Mouse (Mus musculus) erythroblast, adult 5-6 weeks (primary cell): ENCODE measurements around the gene Shkbp1. TPM values are rescaled to one million over a fixed set of nuclear protein-coding genes. Genes with fewer than 3 reads are reported as not detected.

Source experiments
- total RNA-seq, 2 experiments: library from RNA; stranded (forward) in 1 of 2; stranded (reverse) in 1 of 2; fragments of 150-400 nt in 1 of 2; fragments of 200-764, 138-1000 nt in 1 of 2; gene quantifications; 2 replicates each; pipeline versions ENCODE4 v1.2.3 to v1.2.4; 2015 to 2017; ENCODE audit warnings: low replicate concordance in 2 of 2

Gene Shkbp1
- total RNA-seq, 2 experiments from 2014 or later: 3.4 to 13.3 TPM

Other genes starting within 250 kb of the Shkbp1 start
- gene Cyp2f2, start 236.1 kb downstream of the Shkbp1 start, total RNA-seq (2015; ENCODE audit: low replicate concordance): not detected in 2 replicates
- gene Cyp2f2, start 236.1 kb downstream of the Shkbp1 start, total RNA-seq (2017; ENCODE audit: low replicate concordance): not detected in 2 replicates
- gene Cyp2t4, start 202.3 kb downstream of the Shkbp1 start, total RNA-seq (2015; ENCODE audit: low replicate concordance): not detected in 2 replicates
- not detected in 2 replicates for gene Cyp2t4, start 202.3 kb downstream of the Shkbp1 start, total RNA-seq (2017; ENCODE audit: low replicate concordance)
- 1.3 and 7.7 TPM in 2 replicates for gene Egln2, start 189.2 kb downstream of the Shkbp1 start, total RNA-seq (2015; ENCODE audit: low replicate concordance)
- 7.6 and 10.0 TPM in 2 replicates for gene Egln2, start 189.2 kb downstream of the Shkbp1 start, total RNA-seq (2017; ENCODE audit: low replicate concordance)
- gene Rab4b, start 177.1 kb downstream of the Shkbp1 start, total RNA-seq (2015; ENCODE audit: low replicate concordance): 11.1 and 18.0 TPM in 2 replicates
- 4.0 and 7.8 TPM in 2 replicates for gene Rab4b, start 177.1 kb downstream of the Shkbp1 start, total RNA-seq (2017; ENCODE audit: low replicate concordance)
- gene Gm21983, start 174.9 kb downstream of the Shkbp1 start, total RNA-seq (2015; ENCODE audit: low replicate concordance): not detected in 2 replicates
- gene Gm21983, start 174.9 kb downstream of the Shkbp1 start, total RNA-seq (2017; ENCODE audit: low replicate concordance): not detected in 2 replicates
- gene Mia, start 174.9 kb downstream of the Shkbp1 start, total RNA-seq (2015; ENCODE audit: low replicate concordance): not detected in 2 replicates
- gene Mia, start 174.9 kb downstream of the Shkbp1 start, total RNA-seq (2017; ENCODE audit: low replicate concordance): not detected in 2 replicates
- 0.63 and 2.3 TPM in 2 replicates for gene BC024978, start 160.2 kb downstream of the Shkbp1 start, total RNA-seq (2015; ENCODE audit: low replicate concordance)
- gene BC024978, start 160.2 kb downstream of the Shkbp1 start, total RNA-seq (2017; ENCODE audit: low replicate concordance): 0.34 and 0.84 TPM in 2 replicates
- gene Snrpa, start 159.7 kb downstream of the Shkbp1 start, total RNA-seq (2015; ENCODE audit: low replicate concordance): 30.3 and 43.2 TPM in 2 replicates
- 12.7 and 19.5 TPM in 2 replicates for gene Snrpa, start 159.7 kb downstream of the Shkbp1 start, total RNA-seq (2017; ENCODE audit: low replicate concordance)
- gene Itpkc, start 127.4 kb downstream of the Shkbp1 start, total RNA-seq (2015; ENCODE audit: low replicate concordance): 2.3 TPM in 1 of 2 replicates, not detected in the other
- 0.60 and 1.5 TPM in 2 replicates for gene Itpkc, start 127.4 kb downstream of the Shkbp1 start, total RNA-seq (2017; ENCODE audit: low replicate concordance)
- gene Coq8b, start 123.0 kb downstream of the Shkbp1 start, total RNA-seq (2015; ENCODE audit: low replicate concordance): 2.1 and 3.5 TPM in 2 replicates
- 2.9 and 4.5 TPM in 2 replicates for gene Coq8b, start 123.0 kb downstream of the Shkbp1 start, total RNA-seq (2017; ENCODE audit: low replicate concordance)
- 0.42 and 0.58 TPM in 2 replicates for gene Numbl, start 97.6 kb downstream of the Shkbp1 start, total RNA-seq (2015; ENCODE audit: low replicate concordance)
- gene Numbl, start 97.6 kb downstream of the Shkbp1 start, total RNA-seq (2017; ENCODE audit: low replicate concordance): 0.17 and 1.5 TPM in 2 replicates
- gene Ltbp4, start 18.3 kb downstream of the Shkbp1 start, total RNA-seq (2015; ENCODE audit: low replicate concordance): not detected in 2 replicates
- 1.2 TPM in 1 of 2 replicates, not detected in the other for gene Ltbp4, start 18.3 kb downstream of the Shkbp1 start, total RNA-seq (2017; ENCODE audit: low replicate concordance)
- gene Gm20479, start 1.4 kb upstream of the Shkbp1 start, total RNA-seq (2015; ENCODE audit: low replicate concordance): not detected in 2 replicates
- gene Gm20479, start 1.4 kb upstream of the Shkbp1 start, total RNA-seq (2017; ENCODE audit: low replicate concordance): not detected in 2 replicates
- 0.42 TPM in 1 of 2 replicates, not detected in the other for gene Sptbn4, start 91.7 kb upstream of the Shkbp1 start, total RNA-seq (2015; ENCODE audit: low replicate concordance)
- gene Sptbn4, start 91.7 kb upstream of the Shkbp1 start, total RNA-seq (2017; ENCODE audit: low replicate concordance): 0.17 and 0.28 TPM in 2 replicates
- gene Blvrb, start 92.0 kb upstream of the Shkbp1 start, total RNA-seq (2015; ENCODE audit: low replicate concordance): 379 and 403 TPM in 2 replicates
- 431 and 604 TPM in 2 replicates for gene Blvrb, start 92.0 kb upstream of the Shkbp1 start, total RNA-seq (2017; ENCODE audit: low replicate concordance)
- 31.8 and 57.3 TPM in 2 replicates for gene Sertad3, start 117.7 kb upstream of the Shkbp1 start, total RNA-seq (2015; ENCODE audit: low replicate concordance)
- 56.2 and 61.8 TPM in 2 replicates for gene Sertad3, start 117.7 kb upstream of the Shkbp1 start, total RNA-seq (2017; ENCODE audit: low replicate concordance)
- gene Sertad1, start 130.9 kb upstream of the Shkbp1 start, total RNA-seq (2015; ENCODE audit: low replicate concordance): 26.5 and 34.1 TPM in 2 replicates
- gene Sertad1, start 130.9 kb upstream of the Shkbp1 start, total RNA-seq (2017; ENCODE audit: low replicate concordance): 26.2 and 30.5 TPM in 2 replicates
- gene Prx, start 143.3 kb upstream of the Shkbp1 start, total RNA-seq (2015; ENCODE audit: low replicate concordance): not detected in 2 replicates
- gene Prx, start 143.3 kb upstream of the Shkbp1 start, total RNA-seq (2017; ENCODE audit: low replicate concordance): 0.28 and 0.43 TPM in 2 replicates
- not detected in 2 replicates for gene Hipk4, start 167.2 kb upstream of the Shkbp1 start, total RNA-seq (2015; ENCODE audit: low replicate concordance)
- gene Hipk4, start 167.2 kb upstream of the Shkbp1 start, total RNA-seq (2017; ENCODE audit: low replicate concordance): not detected in 2 replicates
- gene Pld3, start 197.2 kb upstream of the Shkbp1 start, total RNA-seq (2015; ENCODE audit: low replicate concordance): 128 and 139 TPM in 2 replicates
- 73.6 and 84.7 TPM in 2 replicates for gene Pld3, start 197.2 kb upstream of the Shkbp1 start, total RNA-seq (2017; ENCODE audit: low replicate concordance)
- gene 2310022A10Rik, start 197.2 kb upstream of the Shkbp1 start, total RNA-seq (2015; ENCODE audit: low replicate concordance): 2.9 TPM in 1 of 2 replicates, not detected in the other
- gene 2310022A10Rik, start 197.2 kb upstream of the Shkbp1 start, total RNA-seq (2017; ENCODE audit: low replicate concordance): 3.6 and 10.4 TPM in 2 replicates
- gene Akt2, start 235.5 kb upstream of the Shkbp1 start, total RNA-seq (2015; ENCODE audit: low replicate concordance): 22.7 and 25.1 TPM in 2 replicates
- gene Akt2, start 235.5 kb upstream of the Shkbp1 start, total RNA-seq (2017; ENCODE audit: low replicate concordance): 51.2 and 57.6 TPM in 2 replicates